In genomic region chr11:46120084-46120483, GRCm38 (mm10) we compare ENCODE assay signal across 27 mouse cellular contexts. TPM values are rescaled to one million over a fixed set of nuclear protein-coding genes. Genes with fewer than 3 reads are reported as not detected.
A peak's percentile ranks its signal among the peaks of the same experiment; 100 is the strongest.
DNase-seq lines count a peak whose midpoint lies in the region; ATAC-seq and TF ChIP-seq lines count a peak whose summit lies in the region.
"Had no signal": no experiment of that assay in that cellular context is flagged by ENCODE, and none has a peak within 500 bp of the region (broad histone marks: within the 10 kb centered on the region; RNA-seq: fewer than 3 reads in every experiment).

No protein-coding gene starts in this region.

- WGBS in kidney, embryonic 14.5 days: 88% methylated on average over 10 of the region's 10 CpGs
- WGBS in limb, embryonic 13.5 days: 72% methylated on average over 10 of the region's 10 CpGs

- intact Hi-C loops in gastrocnemius, adult 2 months (cut with DNase I): no loop called here

- H3K27ac ChIP-seq in gastrocnemius, adult 2 months: peak overlapping the region; percentile 63
- H3K27ac ChIP-seq in kidney, embryonic 14.5 days (ENCODE audit: low read depth, low read length): peak overlapping the region; percentile 15; the same call in 1 of the 2 replicates
- peak overlapping the region; percentile 73 for H3K27ac ChIP-seq in ES-E14 (ENCODE audit: insufficient read depth, low read depth, low read length, poor library complexity, severe bottlenecking)
- H3K27ac ChIP-seq in limb, embryonic 13.5 days: peak overlapping the region; percentile 4; the same call in 1 of the 2 replicates
- H3K27ac ChIP-seq: embryonic facial prominence, embryonic 15.5 days; hindbrain, embryonic 15.5 days; left cerebral cortex, adult 2 months; liver, embryonic 12.5 days; midbrain, embryonic 12.5 days had no signal

- no peak for TF ChIP-seq CTCF in gastrocnemius, adult 2 months (IDR thresholded peaks at IDR 0.05)

- no peak overlapping the region for H3K9ac ChIP-seq in kidney, embryonic 14.5 days (ENCODE audit: low read depth, low read length)
- H3K9ac ChIP-seq in ES-E14 (ENCODE audit: insufficient read depth, low read depth, low read length, poor library complexity, severe bottlenecking): no peak overlapping the region
- H3K9ac ChIP-seq in limb, embryonic 13.5 days: no peak overlapping the region
- H3K9ac ChIP-seq: embryonic facial prominence, embryonic 15.5 days; heart, embryonic 12.5 days; hindbrain, embryonic 15.5 days; liver, embryonic 12.5 days; midbrain, embryonic 12.5 days had no signal

- peaks cover 38% of the 10 kb centered on the region for H3K36me3 ChIP-seq in kidney, embryonic 14.5 days (ENCODE audit: control insufficient read depth, insufficient read depth, low read length)
- peaks cover 22% of the 10 kb centered on the region for H3K36me3 ChIP-seq in ES-E14 (ENCODE audit: control insufficient read depth, insufficient read depth, low read length, poor library complexity, severe bottlenecking)
- H3K36me3 ChIP-seq in limb, embryonic 13.5 days: peaks cover 64% of the 10 kb centered on the region
- H3K36me3 ChIP-seq: liver, embryonic 12.5 days had no signal

- peak overlapping the region; percentile 30 for H3K4me3 ChIP-seq in gastrocnemius, adult 2 months
- no peak overlapping the region for H3K4me3 ChIP-seq in kidney, embryonic 14.5 days (ENCODE audit: low read length)
- no peak overlapping the region for H3K4me3 ChIP-seq in ES-E14 (ENCODE audit: insufficient read depth in 1 of 2, low read depth in 1 of 2, low read length in 2 of 2, poor library complexity in 1 of 2, severe bottlenecking in 1 of 2)
- no peak overlapping the region for H3K4me3 ChIP-seq in limb, embryonic 13.5 days
- H3K4me3 ChIP-seq: embryonic facial prominence, embryonic 15.5 days; heart, embryonic 12.5 days; hindbrain, embryonic 15.5 days; left cerebral cortex, adult 2 months; liver, embryonic 12.5 days; midbrain, embryonic 12.5 days had no signal

- peaks cover 10% of the 10 kb centered on the region for H3K4me1 ChIP-seq in kidney, embryonic 14.5 days (ENCODE audit: control insufficient read depth, insufficient read depth, low read length)
- peaks cover 11 to 36% of the 10 kb centered on the region in 2 experiments; a peak in 3 of 4 replicates for H3K4me1 ChIP-seq in ES-E14 (ENCODE audit: control insufficient read depth in 2 of 2, insufficient read depth in 2 of 2, low read length in 2 of 2, poor library complexity in 1 of 2)
- H3K4me1 ChIP-seq in limb, embryonic 13.5 days: peaks cover 28% of the 10 kb centered on the region
- H3K4me1 ChIP-seq: embryonic facial prominence, embryonic 15.5 days; hindbrain, embryonic 15.5 days; liver, embryonic 12.5 days; midbrain, embryonic 12.5 days had no signal

- in situ Hi-C loops in ES-E14 (cut with MboI; ENCODE audit: low sequenced_read_pairs in 2 of 2, unreplicated experiment in 2 of 2): no loop called here

- no peak for DNase-seq in gastrocnemius, adult 2 months
- no peak for DNase-seq in gastrocnemius, postnatal 25 days
- DNase-seq in kidney, postnatal 25 days: no peak
- DNase-seq in ES-E14 (ENCODE audit: low read depth, low spot score): no peak
- DNase-seq in right cerebral cortex, postnatal 36 days (ENCODE audit: low spot score in 2 of 2): no peak
- DNase-seq: adrenal gland, adult 2 months; cerebellum, adult 2 months; cerebellum, postnatal 25 days; gastrocnemius, postnatal 36 days; kidney, adult 9 months; lung, adult 2 months; lung, postnatal 14 days had no signal

- no peaks in the 10 kb centered on the region for H3K27me3 ChIP-seq in kidney, embryonic 14.5 days (ENCODE audit: control insufficient read depth, insufficient read depth, low read length)
- H3K27me3 ChIP-seq in limb, embryonic 13.5 days: no peaks in the 10 kb centered on the region
- H3K27me3 ChIP-seq: embryonic facial prominence, embryonic 15.5 days; heart, embryonic 12.5 days; hindbrain, embryonic 15.5 days; midbrain, embryonic 12.5 days had no signal

- H3K4me2 ChIP-seq in kidney, embryonic 14.5 days (replicated peaks; ENCODE audit: low read depth, low read length): no peak overlapping the region
- H3K4me2 ChIP-seq in limb, embryonic 13.5 days (replicated peaks): no peak overlapping the region
- H3K4me2 ChIP-seq: embryonic facial prominence, embryonic 15.5 days; heart, embryonic 12.5 days; hindbrain, embryonic 15.5 days; liver, embryonic 12.5 days; midbrain, embryonic 12.5 days had no signal

- ATAC-seq in kidney, embryonic 14.5 days (ENCODE audit: low FRiP score, low TSS enrichment): 0 out of 2 replicates have a peak, but pooled peaks have one; percentile 2
- ATAC-seq in limb, embryonic 13.5 days (ENCODE audit: low FRiP score, low read depth): no peak
- ATAC-seq: CD4-positive, CD25-positive, alpha-beta regulatory T cell, adult 4 months; forebrain, embryonic 16.5 days; liver, embryonic 12.5 days had no signal

- no peaks in the 10 kb centered on the region for H3K9me3 ChIP-seq in kidney, embryonic 14.5 days (ENCODE audit: control insufficient read depth, low read length)
- no peaks in the 10 kb centered on the region for H3K9me3 ChIP-seq in ES-E14 (ENCODE audit: control insufficient read depth, insufficient read depth, low read depth, low read length)
- no peaks in the 10 kb centered on the region for H3K9me3 ChIP-seq in limb, embryonic 13.5 days
- H3K9me3 ChIP-seq: embryonic facial prominence, embryonic 15.5 days; heart, embryonic 12.5 days; hindbrain, embryonic 15.5 days; liver, embryonic 12.5 days; midbrain, embryonic 12.5 days had no signal

TF ChIP-seq in ES-E14, 5 proteins besides CTCF, POLR2A, EP300 and RAD21:
- no peak for TF ChIP-seq ZC3H11A (IDR thresholded peaks at IDR 0.05; ENCODE audit: borderline replicate concordance, low read depth, low read length)
- TF ChIP-seq MAFK (IDR thresholded peaks at IDR 0.05; ENCODE audit: insufficient read depth, low read depth, low read length): no peak
- no peak for TF ChIP-seq HCFC1 (IDR thresholded peaks at IDR 0.05; ENCODE audit: borderline replicate concordance, insufficient read depth, low read length)
- no peak for TF ChIP-seq CHD2 (IDR thresholded peaks at IDR 0.05; ENCODE audit: low read depth, low read length)
- TF ChIP-seq ZNF384 (IDR thresholded peaks at IDR 0.05; ENCODE audit: low read depth, low read length): no peak

RNA-seq across cellular contexts. Expression of gene Nipal4, which starts 46.2 kb away (rescaled TPM):
- not detected for total RNA-seq in gastrocnemius, adult 2 months (2021)
- total RNA-seq in gastrocnemius, postnatal 25 days (2021): not detected
- polyA plus RNA-seq in kidney, embryonic 14.5 days (2014; fragmentation: Nextera tagmentation; extraction: Ambion mirVana): 0.13 and 0.22 TPM in 2 replicates
- 1.7 and 2.1 TPM in 2 replicates for total RNA-seq in ES-E14 (2012; rRNA removed)
- polyA plus RNA-seq in limb, embryonic 13.5 days (2015; fragmentation: Nextera tagmentation; extraction: Ambion mirVana): 1.4 and 1.7 TPM in 2 replicates
- total RNA-seq: adrenal gland, adult 2 months; hematopoietic stem cell, adult 5-6 weeks; megakaryocyte, adult 5-6 weeks; MEL; monocyte, adult 5-6 weeks; neutrophil, adult 5-6 weeks had no signal

Comparison
In these comparisons a context has a peak if more than half of its experiments do, and no peak if none do; other contexts are left out.
1. H3K27ac ChIP-seq: peak in every context shown above with its lines; median percentile 73 in ES-E14; 63 in gastrocnemius, adult 2 months; 15 in kidney, embryonic 14.5 days; 4 in limb, embryonic 13.5 days.